Mouse (Mus musculus): ENCODE data around the gene Itgb4. TPM values are rescaled to one million over a fixed set of nuclear protein-coding genes. Genes with fewer than 3 reads are reported as not detected.
A peak's percentile ranks its signal among the peaks of the same experiment; 100 is the strongest.
"Not testable (repeated sequence)": the region's sequence is repeated elsewhere in the genome, so short reads cannot be mapped to it uniquely, and the experiment has no call there.

The Itgb4 gene
- polyA plus RNA-seq, 1 experiment from 2014 or later = 1.8 TPM

GRCm38 (mm10) chr11:116021328-116022220, 47.1 kb downstream of the Itgb4 start:
- no peak for ATAC-seq
- Histone ChIP-seq H3K27ac (ENCODE audit: low read depth, low read length) (no peak overlapping the region), H3K4me1 (ENCODE audit: control insufficient read depth, insufficient read depth, low read depth, low read length) (peaks cover 10% of the 10 kb centered on the region), H3K9me3 (ENCODE audit: control insufficient read depth, low read length) (no peaks in the 10 kb centered on the region), H3K4me2 (ENCODE audit: low read length) (peak overlapping the region; percentile 76), H3K4me3 (ENCODE audit: low read length) (peak overlapping the region; percentile 25), H3K27me3 (replicated peaks; ENCODE audit: control insufficient read depth, insufficient read depth, low read length) (no peaks in the 10 kb centered on the region), H3K36me3 (ENCODE audit: control insufficient read depth, insufficient read depth, low read length) (peaks cover 7% of the 10 kb centered on the region; the same call in 1 of the 2 replicates), H3K9ac (ENCODE audit: low read depth, low read length) (no peak overlapping the region)
- WGBS = 80% methylated on average over 6 of the region's 6 CpGs

GRCm38 (mm10) chr11:116022256-116022780, 47.8 kb downstream of the Itgb4 start:
- H3K4me1 ChIP-seq (ENCODE audit: control insufficient read depth, insufficient read depth, low read depth, low read length) = peaks cover 10% of the 10 kb centered on the region
- no peak overlapping the region for H3K9ac ChIP-seq (ENCODE audit: low read depth, low read length)
- H3K4me3 ChIP-seq (ENCODE audit: low read length) = peak overlapping the region; percentile 40
- WGBS = 55% methylated on average over 4 of the region's 4 CpGs
- ATAC-seq = no peak
- H3K4me2 ChIP-seq (ENCODE audit: low read length) = peak overlapping the region; percentile 76
- no peak overlapping the region for H3K27ac ChIP-seq (ENCODE audit: low read depth, low read length)
- no peaks in the 10 kb centered on the region for H3K27me3 ChIP-seq (replicated peaks; ENCODE audit: control insufficient read depth, insufficient read depth, low read length)
- H3K36me3 ChIP-seq (ENCODE audit: control insufficient read depth, insufficient read depth, low read length) = peaks cover 7% of the 10 kb centered on the region; the same call in 1 of the 2 replicates
- no peaks in the 10 kb centered on the region for H3K9me3 ChIP-seq (ENCODE audit: control insufficient read depth, low read length)

- not testable (repeated sequence) for H3K27me3 ChIP-seq (replicated peaks; ENCODE audit: control insufficient read depth, insufficient read depth, low read length); H3K36me3 ChIP-seq (ENCODE audit: control insufficient read depth, insufficient read depth, low read length); H3K9me3 ChIP-seq (ENCODE audit: control insufficient read depth, low read length); ATAC-seq; H3K4me1 ChIP-seq (ENCODE audit: control insufficient read depth, insufficient read depth, low read depth, low read length)
- 4% methylated on average over 17 of the region's 18 CpGs for WGBS
- Histone ChIP-seq H3K9ac (ENCODE audit: low read depth, low read length) (peak overlapping the region; percentile 88), H3K27ac (ENCODE audit: low read depth, low read length) (peak overlapping the region; percentile 98), H3K4me3 (ENCODE audit: low read length) (peak overlapping the region; percentile 63), H3K4me2 (ENCODE audit: low read length) (peak overlapping the region; percentile 52)
These were observed 48.7 kb downstream of the Itgb4 start for GRCm38 (mm10) chr11:116023074-116023770.

- H3K27me3 ChIP-seq (replicated peaks; ENCODE audit: control insufficient read depth, insufficient read depth, low read length) = no peaks in the 10 kb centered on the region
- H3K27ac ChIP-seq (ENCODE audit: low read depth, low read length) = peak overlapping the region; percentile 98
- peak overlapping the region; percentile 52 for H3K4me2 ChIP-seq (ENCODE audit: low read length)
- WGBS = under 1% methylated on average over 55 of the region's 57 CpGs
- H3K36me3 ChIP-seq (ENCODE audit: control insufficient read depth, insufficient read depth, low read length) = peaks cover 7% of the 10 kb centered on the region; the same call in 1 of the 2 replicates
- peak overlapping the region; percentile 63 for H3K4me3 ChIP-seq (ENCODE audit: low read length)
- H3K9ac ChIP-seq (ENCODE audit: low read depth, low read length) = peak overlapping the region; percentile 88
- ATAC-seq = peak; percentile 67
- H3K4me1 ChIP-seq (ENCODE audit: control insufficient read depth, insufficient read depth, low read depth, low read length) = peaks cover 10% of the 10 kb centered on the region
- no peaks in the 10 kb centered on the region for H3K9me3 ChIP-seq (ENCODE audit: control insufficient read depth, low read length)
These were observed 49.4 kb downstream of the Itgb4 start for GRCm38 (mm10) chr11:116023771-116024355.

GRCm38 (mm10) chr11:116024356-116024808, 49.9 kb downstream of the Itgb4 start:
- Histone ChIP-seq H3K9ac (ENCODE audit: low read depth, low read length) (peak overlapping the region; percentile 88), H3K4me2 (ENCODE audit: low read length) (no peak overlapping the region), H3K4me1 (ENCODE audit: control insufficient read depth, insufficient read depth, low read depth, low read length) (peaks cover 10% of the 10 kb centered on the region), H3K27me3 (replicated peaks; ENCODE audit: control insufficient read depth, insufficient read depth, low read length) (no peaks in the 10 kb centered on the region), H3K27ac (ENCODE audit: low read depth, low read length) (peak overlapping the region; percentile 98), H3K36me3 (ENCODE audit: control insufficient read depth, insufficient read depth, low read length) (peaks cover 7% of the 10 kb centered on the region; the same call in 1 of the 2 replicates), H3K4me3 (ENCODE audit: low read length) (peak overlapping the region; percentile 63), H3K9me3 (ENCODE audit: control insufficient read depth, low read length) (no peaks in the 10 kb centered on the region)
- WGBS = under 1% methylated on average over 37 of the region's 37 CpGs
- peak; percentile 97 for ATAC-seq

GRCm38 (mm10) chr11:116025056-116025845, 50.7 kb downstream of the Itgb4 start:
- Histone ChIP-seq H3K4me3 (ENCODE audit: low read length) (no peak overlapping the region), H3K36me3 (ENCODE audit: control insufficient read depth, insufficient read depth, low read length) (peaks cover 7% of the 10 kb centered on the region; the same call in 1 of the 2 replicates), H3K9ac (ENCODE audit: low read depth, low read length) (no peak overlapping the region), H3K4me2 (ENCODE audit: low read length) (no peak overlapping the region), H3K27ac (ENCODE audit: low read depth, low read length) (peak overlapping the region; percentile 14; the same call in 1 of the 2 replicates), H3K9me3 (ENCODE audit: control insufficient read depth, low read length) (no peaks in the 10 kb centered on the region), H3K4me1 (ENCODE audit: control insufficient read depth, insufficient read depth, low read depth, low read length) (peaks cover 10% of the 10 kb centered on the region), H3K27me3 (replicated peaks; ENCODE audit: control insufficient read depth, insufficient read depth, low read length) (no peaks in the 10 kb centered on the region)
- ATAC-seq = no peak
- 88% methylated on average over 3 of the region's 3 CpGs for WGBS

- no peaks in the 10 kb centered on the region for H3K36me3 ChIP-seq (ENCODE audit: control insufficient read depth, insufficient read depth, low read length)
- H3K27ac ChIP-seq (ENCODE audit: low read depth, low read length) = no peak within 1 kb of the TSS
- H3K4me3 ChIP-seq (ENCODE audit: low read length) = no peak within 1 kb of the TSS
- no peak within 1 kb of the TSS for H3K4me2 ChIP-seq (ENCODE audit: low read length)
- peaks cover 11% of the 10 kb centered on the region for H3K4me1 ChIP-seq (ENCODE audit: control insufficient read depth, insufficient read depth, low read depth, low read length)
- WGBS = 81% methylated on average over 4 of the region's 4 CpGs
- H3K9me3 ChIP-seq (ENCODE audit: control insufficient read depth, low read length) = no peaks in the 10 kb centered on the region
- no peaks in the 10 kb centered on the region for H3K27me3 ChIP-seq (replicated peaks; ENCODE audit: control insufficient read depth, insufficient read depth, low read length)
- H3K9ac ChIP-seq (ENCODE audit: low read depth, low read length) = no peak within 1 kb of the TSS
- ATAC-seq = no peak
These were observed 53.2 kb downstream of the Itgb4 start, which contains the start of gene H3f3b for GRCm38 (mm10) chr11:116027756-116028155. TSS of gene H3f3b (minus strand) at chr11:116027962.

- Histone ChIP-seq H3K4me2 (ENCODE audit: low read length) (no peak overlapping the region), H3K4me3 (ENCODE audit: low read length) (no peak overlapping the region), H3K27ac (ENCODE audit: low read depth, low read length) (no peak overlapping the region), H3K36me3 (ENCODE audit: control insufficient read depth, insufficient read depth, low read length) (no peaks in the 10 kb centered on the region), H3K27me3 (replicated peaks; ENCODE audit: control insufficient read depth, insufficient read depth, low read length) (no peaks in the 10 kb centered on the region), H3K4me1 (ENCODE audit: control insufficient read depth, insufficient read depth, low read depth, low read length) (peaks cover 13% of the 10 kb centered on the region), H3K9ac (ENCODE audit: low read depth, low read length) (no peak overlapping the region), H3K9me3 (ENCODE audit: control insufficient read depth, low read length) (no peaks in the 10 kb centered on the region)
- ATAC-seq = no peak
- 83% methylated on average over 9 of the region's 9 CpGs for WGBS
These were observed 53.8 kb downstream of the Itgb4 start for GRCm38 (mm10) chr11:116028177-116028865.
